Mouse (Mus musculus) CH12.LX (cell line): ENCODE data around the gene Cryaa. TPM values are rescaled to one million over a fixed set of nuclear protein-coding genes. Genes with fewer than 3 reads are reported as not detected.

ENCODE experiments used
- DNase-seq: peaks from one replicate; pipeline ENCODE4 v3.0.0-alpha.2; 2013; ENCODE audit errors: extremely low read depth
- H3K27ac ChIP-seq: 2 replicates; pipeline ENCODE4 v1.5.1; 2012; ENCODE audit warnings: low read depth, mild to moderate bottlenecking, control low read depth, moderate library complexity; ENCODE audit not compliant: insufficient read depth
- H3K27me3 ChIP-seq: replicated peaks from 2 replicates; pipeline ENCODE3; 2012; ENCODE audit warnings: inconsistent platforms
- H3K36me3 ChIP-seq, 2 experiments: replicated peaks in 1 of 2; 2 replicates each; pipeline versions ENCODE3 to v1.6.1; 2012; ENCODE audit warnings: inconsistent platforms in 1 of 2, low read length in 1 of 2, mild to moderate bottlenecking in 1 of 2, mixed read lengths in 1 of 2, moderate library complexity in 1 of 2; ENCODE audit not compliant: control insufficient read depth in 1 of 2, insufficient read depth in 1 of 2
- H3K4me1 ChIP-seq, 2 experiments: 2 replicates each; pipeline ENCODE4 v1.6.1; 2012; ENCODE audit warnings: inconsistent platforms in 1 of 2, moderate library complexity in 1 of 2; ENCODE audit not compliant: insufficient read depth in 2 of 2, control insufficient read depth in 1 of 2
- H3K4me2 ChIP-seq: 2 replicates; pipeline ENCODE4 v1.6.1; 2012; ENCODE audit warnings: low read depth, mild to moderate bottlenecking, control low read depth; ENCODE audit not compliant: poor library complexity, insufficient read depth, severe bottlenecking
- H3K4me3 ChIP-seq, 3 experiments: fragments of 150-350 bp in 1 of 3; sonication (generic) in 1 of 3; replicated peaks in 1 of 3; 2 replicates each; pipeline versions ENCODE3 to v1.5.1; 2011 to 2012; ENCODE audit warnings: low read depth in 2 of 3, low read length in 2 of 3, mild to moderate bottlenecking in 2 of 3, moderate library complexity in 2 of 3, control low read depth in 1 of 3, improper control_type of control experiment in 1 of 3, inconsistent platforms in 1 of 3, mixed read lengths in 1 of 3; ENCODE audit not compliant: poor library complexity in 1 of 3
- H3K79me2 ChIP-seq: replicated peaks from 2 replicates; pipeline ENCODE4 v1.6.1; 2012; ENCODE audit warnings: mild to moderate bottlenecking, moderate library complexity; ENCODE audit not compliant: control insufficient read depth, poor library complexity, insufficient read depth, severe bottlenecking; ENCODE audit errors: extremely low read depth
- H3K9ac ChIP-seq: 2 replicates; pipeline ENCODE4 v1.6.1; 2012; ENCODE audit warnings: low read depth, mild to moderate bottlenecking, control low read depth, moderate library complexity; ENCODE audit not compliant: insufficient read depth
- H3K9me3 ChIP-seq: replicated peaks from 2 replicates; pipeline ENCODE3; 2012; ENCODE audit warnings: low read length, inconsistent platforms, mixed read lengths
- CHD1 ChIP-seq: IDR thresholded peaks from 2 replicates; pipeline ENCODE4 v1.6.1; 2012; ENCODE audit warnings: low read depth, low read length, improper control_type of control experiment, inconsistent platforms
- ELF1 ChIP-seq: IDR thresholded peaks from 2 replicates; pipeline ENCODE4 v1.6.1; 2014; ENCODE audit warnings: low read depth, mild to moderate bottlenecking, inconsistent platforms, low read length, improper control_type of control experiment
- GABPA ChIP-seq: IDR thresholded peaks from 2 replicates; pipeline ENCODE4 v1.6.1; 2012; ENCODE audit warnings: low read depth, low read length, improper control_type of control experiment, inconsistent platforms; ENCODE audit not compliant: insufficient replicate concordance
- IRF4 ChIP-seq: IDR thresholded peaks from 2 replicates; pipeline ENCODE4 v1.6.1; 2014; ENCODE audit warnings: low read depth, mild to moderate bottlenecking, inconsistent platforms, low read length, improper control_type of control experiment
- JUND ChIP-seq: conservative IDR thresholded peaks from 2 replicates; pipeline ENCODE4 v1.6.1; 2011; ENCODE audit warnings: low read depth, low read length, improper control_type of control experiment
- MAZ ChIP-seq: IDR thresholded peaks from 2 replicates; pipeline ENCODE4 v1.6.1; 2012; ENCODE audit warnings: low read depth, mild to moderate bottlenecking, inconsistent platforms, low read length, improper control_type of control experiment, moderate library complexity
- RAD21 ChIP-seq: IDR thresholded peaks from 2 replicates; pipeline ENCODE4 v1.6.1; 2011; ENCODE audit warnings: low read depth, mild to moderate bottlenecking, low read length, improper control_type of control experiment, moderate library complexity
- SMC3 ChIP-seq: IDR thresholded peaks from 2 replicates; pipeline ENCODE4 v1.6.1; 2011; ENCODE audit warnings: low read depth, low read length, improper control_type of control experiment
- USF1 ChIP-seq: IDR thresholded peaks from 2 replicates; pipeline ENCODE4 v1.6.1; 2014; ENCODE audit warnings: low read depth, mild to moderate bottlenecking, inconsistent platforms, low read length, improper control_type of control experiment
- ZKSCAN1 ChIP-seq: IDR thresholded peaks from 2 replicates; pipeline ENCODE4 v1.6.1; 2012; ENCODE audit warnings: low read depth, inconsistent platforms, low read length, improper control_type of control experiment, borderline replicate concordance
- ZMIZ1 ChIP-seq: IDR thresholded peaks from 2 replicates; pipeline ENCODE4 v1.6.1; 2012; ENCODE audit warnings: low read depth, mild to moderate bottlenecking, inconsistent platforms, low read length, improper control_type of control experiment
- ZNF384 ChIP-seq: IDR thresholded peaks from 2 replicates; pipeline ENCODE4 v1.6.1; 2012; ENCODE audit warnings: low read depth, low read length, improper control_type of control experiment, inconsistent platforms
- dilution Hi-C: fragments of 300-500 bp; cut with MboI; formaldehyde crosslinking; loops from 2 replicates; pipeline ENCODE4 v1.14.3; 2020; ENCODE audit warnings: low sequenced_read_pairs; ENCODE audit not compliant: extremely low pct_unique_long_range_greater_than_20kb, extremely low pct_ligation_motif_present
- in situ Hi-C: fragments of 300-500 bp; cut with MboI; formaldehyde crosslinking; loops from 3 replicates; pipeline ENCODE4 v1.14.3; 2019; ENCODE audit warnings: low sequenced_read_pairs, low pct_ligation_motif_present, low pct_unique_long_range_greater_than_20kb, mixed read lengths
- polyA plus RNA-seq: library from polyadenylated mRNA; unstranded; fragments of >175 nt; gene quantifications from 2 replicates; pipeline ENCODE4 v1.2.1, GENCODE M21; 2012; ENCODE audit warnings: low read depth; ENCODE audit not compliant: insufficient read length
- total RNA-seq, 2 experiments: library from RNA; depleted of rRNA; stranded (reverse); fragments of 300-350 nt in 1 of 2; fragments of >200 nt in 1 of 2; gene quantifications; 2 replicates each; pipeline ENCODE4 v1.2.3; 2012 to 2014

Gene Cryaa
- total and polyA plus RNA-seq, 3 experiments = 0.51 TPM; not detected in 2

- in situ Hi-C loops (no loop called here), dilution Hi-C loops (no loop called here)
- Histone ChIP-seq H3K4me1 (peaks cover 11 to 21% of the 10 kb centered on the region in 2 experiments), H3K36me3 (no peaks in the 10 kb centered on the region), H3K4me3 (no peak overlapping the region), H3K4me2 (no peak overlapping the region), H3K9me3 (no peaks in the 10 kb centered on the region), H3K27me3 (no peaks in the 10 kb centered on the region), H3K79me2 (no peaks in the 10 kb centered on the region), H3K27ac (no peak overlapping the region), H3K9ac (no peak overlapping the region)
- no peak for DNase-seq
- TF ChIP-seq IRF4 (no peak), CHD1 (no peak)
These were observed 25.8 kb downstream of the Cryaa start for GRCm38 (mm10) chr17:31703276-31703980.

GRCm38 (mm10) chr17:31705271-31706020 lies 27.8 kb downstream of the Cryaa start:
- no peak overlapping the region for H3K27ac ChIP-seq
- DNase-seq = no peak
- H3K4me1 ChIP-seq = peaks cover 6 to 33% of the 10 kb centered on the region in 2 experiments; a peak in 3 of 4 replicates
- H3K4me2 ChIP-seq = no peak overlapping the region
- no peaks in the 10 kb centered on the region for H3K36me3 ChIP-seq
- TF ChIP-seq ZMIZ1 (no peak), MAZ (no peak), ZNF384 (no peak), CHD1 (no peak), ELF1 (no peak), USF1 (no peak), JUND (no peak), SMC3 (no peak), GABPA (no peak)
- H3K27me3 ChIP-seq = no peaks in the 10 kb centered on the region
- H3K4me3 ChIP-seq = no peak overlapping the region
- no peaks in the 10 kb centered on the region for H3K79me2 ChIP-seq
- no peaks in the 10 kb centered on the region for H3K9me3 ChIP-seq
- dilution Hi-C loops (no loop called here), in situ Hi-C loops (no loop called here)
- no peak overlapping the region for H3K9ac ChIP-seq

- no peak for DNase-seq
- TF ChIP-seq RAD21 (no peak), ZNF384 (no peak), MAZ (no peak), ZKSCAN1 (no peak)
- Histone ChIP-seq H3K36me3 (peaks cover 0 to 2% of the 10 kb centered on the region in 2 experiments), H3K27me3 (no peaks in the 10 kb centered on the region), H3K9ac (no peak overlapping the region), H3K9me3 (peaks cover 1% of the 10 kb centered on the region), H3K4me1 (peaks cover 10 to 36% of the 10 kb centered on the region in 2 experiments), H3K4me2 (no peak overlapping the region), H3K4me3 (no peak overlapping the region), H3K79me2 (no peaks in the 10 kb centered on the region), H3K27ac (no peak overlapping the region)
- dilution Hi-C loops (no loop called here), in situ Hi-C loops (no loop called here)
These were observed 31.6 kb downstream of the Cryaa start for GRCm38 (mm10) chr17:31709121-31709741.
